In the genomic region with DNA sequence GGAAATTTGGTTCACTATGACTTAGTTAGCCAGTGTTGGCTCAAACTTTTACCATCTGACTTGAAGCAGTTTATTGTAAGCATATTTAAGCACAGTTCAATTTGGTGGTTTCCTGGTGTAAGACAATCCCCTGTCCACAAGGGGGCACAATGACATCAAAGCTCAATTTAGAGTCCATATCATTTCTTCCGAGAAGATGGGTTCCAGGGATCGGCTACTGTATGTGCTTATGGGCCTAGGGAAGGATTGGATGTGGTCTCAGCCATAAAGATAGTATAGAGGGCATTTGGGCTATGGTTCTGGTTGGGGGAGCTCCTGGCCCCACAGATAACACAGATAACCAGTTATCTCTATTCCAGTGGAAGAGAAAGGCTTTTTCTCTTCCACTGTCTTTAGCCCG, we compare ENCODE assay signal across 8 mouse cellular contexts. TPM values are rescaled to one million over a fixed set of nuclear protein-coding genes. Genes with fewer than 3 reads are reported as not detected.
DNase-seq lines count a peak whose midpoint lies in the region; ATAC-seq lines count a peak whose summit lies in the region.
"Had no signal": no experiment of that assay in that cellular context is flagged by ENCODE, and none has a peak within 500 bp of the region (broad histone marks: within the 10 kb centered on the region; RNA-seq: fewer than 3 reads in every experiment).

No protein-coding gene starts in this region.

- no peaks in the 10 kb centered on the region for H3K36me3 ChIP-seq in liver, embryonic 11.5 days (ENCODE audit: control insufficient read depth, insufficient read depth, low read length)

- peaks cover 3% of the 10 kb centered on the region; the same call in 1 of the 2 replicates for H3K4me1 ChIP-seq in liver, embryonic 11.5 days (replicated peaks; ENCODE audit: control insufficient read depth, insufficient read depth, low read length)

- 48% methylated on average over 3 of the region's 3 CpGs for WGBS in liver, embryonic 11.5 days

- H3K27ac ChIP-seq in liver, embryonic 11.5 days (ENCODE audit: low read depth, low read length): no peak overlapping the region

- no peak overlapping the region for H3K4me3 ChIP-seq in liver, embryonic 11.5 days (ENCODE audit: low read depth, low read length)

- H3K27me3 ChIP-seq in liver, embryonic 11.5 days (replicated peaks; ENCODE audit: control insufficient read depth, insufficient read depth, low read length): no peaks in the 10 kb centered on the region

- ATAC-seq in liver, embryonic 11.5 days (replicated peaks; ENCODE audit: low FRiP score): peak; percentile 66

- intact Hi-C loops in left cerebral cortex, postnatal 4 days (cut with DNase I): loop anchor here (10.0 kb wide), 1 partner anchor 340 kb away; no protein-coding TSS in a partner anchor

- no peaks in the 10 kb centered on the region for H3K9me3 ChIP-seq in liver, embryonic 11.5 days (ENCODE audit: control insufficient read depth, low read length)

- DNase-seq in kidney, postnatal 10 days: peak; percentile 22
- DNase-seq in kidney, postnatal 4 days: no peak
- DNase-seq in ES-CJ7 (ENCODE audit: low read depth, low spot score) (peak; percentile 61), adipocyte (ENCODE audit: low spot score) (peak; percentile 50)
- DNase-seq in liver, embryonic 11.5 days (ENCODE audit: low spot score): no peak
- DNase-seq in left cerebral cortex, postnatal 4 days: no peak
- no peak for DNase-seq in kidney, adult 18-20 months

- H3K9ac ChIP-seq in liver, embryonic 11.5 days (ENCODE audit: low read depth, low read length): no peak overlapping the region

- no peak overlapping the region for H3K4me2 ChIP-seq in liver, embryonic 11.5 days

RNA-seq across cellular contexts. Expression of gene Hsd17b13, which starts 18.0 kb away (rescaled TPM):
- polyA plus RNA-seq in liver, embryonic 11.5 days (2014; fragmentation: Nextera tagmentation; extraction: Ambion mirVana): 0.32 TPM in 1 of 2 replicates, not detected in the other
- not detected for total RNA-seq in left cerebral cortex, postnatal 4 days (2021)
- total RNA-seq: heart, adult 18-20 months had no signal

RNA-seq across cellular contexts. Expression of gene Hsd17b11, which starts 26.5 kb away (rescaled TPM):
- polyA plus RNA-seq in liver, embryonic 11.5 days (2014; fragmentation: Nextera tagmentation; extraction: Ambion mirVana): 1.7 and 2.5 TPM in 2 replicates
- 10 to 100 TPM; 20.2 to 22.6 TPM for total RNA-seq in left cerebral cortex, postnatal 4 days (2021)

RNA-seq across cellular contexts. Expression of gene Nudt9, which starts 50.9 kb away (rescaled TPM):
- 103 and 110 TPM in 2 replicates for polyA plus RNA-seq in liver, embryonic 11.5 days (2014; fragmentation: Nextera tagmentation; extraction: Ambion mirVana)
- total RNA-seq in left cerebral cortex, postnatal 4 days (2021): 10 to 100 TPM; 43.9 to 46.7 TPM

Comparison
In these comparisons a context has a peak if more than half of its experiments do, and no peak if none do; other contexts are left out.
1. DNase-seq: peak in kidney, postnatal 10 days (single experiment), ES-CJ7 (single experiment) and adipocyte (single experiment); none in kidney, postnatal 4 days (0 of 2), liver, embryonic 11.5 days (single experiment), left cerebral cortex, postnatal 4 days (single experiment) and kidney, adult 18-20 months (single experiment).